Mouse (Mus musculus): Measurements from ENCODE around the gene Dusp1. TPM values are rescaled to one million over a fixed set of nuclear protein-coding genes. Genes with fewer than 3 reads are reported as not detected.
A peak's percentile ranks its signal among the peaks of the same experiment; 100 is the strongest.

Dusp1 gene
- polyA plus RNA-seq, 1 experiment = 19.7 TPM

GRCm38 (mm10) chr17:26548566-26548965 is 13.4 kb downstream of the Dusp1 start:
- Histone ChIP-seq H3K4me3 (ENCODE audit: control insufficient read depth, low read depth, low read length) (no peak overlapping the region), H3K27ac (ENCODE audit: control insufficient read depth, insufficient read depth, low read depth, low read length) (no peak overlapping the region), H3K36me3 (ENCODE audit: control insufficient read depth, insufficient read depth, low read length) (no peaks in the 10 kb centered on the region), H3K4me1 (ENCODE audit: control insufficient read depth, insufficient read depth, low read length) (peaks cover 4% of the 10 kb centered on the region; the same call in 1 of the 2 replicates), H3K27me3 (ENCODE audit: control insufficient read depth, insufficient read depth, low read length) (no peaks in the 10 kb centered on the region)
- TF ChIP-seq POLR2A (IDR thresholded peaks at IDR 0.05; ENCODE audit: control insufficient read depth, low read depth, low read length) (no peak), CTCF (IDR thresholded peaks at IDR 0.05; ENCODE audit: control insufficient read depth, insufficient read depth, insufficient replicate concordance, low read depth, low read length) (no peak)

- H3K4me1 ChIP-seq (ENCODE audit: control insufficient read depth, insufficient read depth, low read length) = peaks cover 4% of the 10 kb centered on the region; the same call in 1 of the 2 replicates
- no peaks in the 10 kb centered on the region for H3K27me3 ChIP-seq (ENCODE audit: control insufficient read depth, insufficient read depth, low read length)
- H3K36me3 ChIP-seq (ENCODE audit: control insufficient read depth, insufficient read depth, low read length) = no peaks in the 10 kb centered on the region
- no peak overlapping the region for H3K4me3 ChIP-seq (ENCODE audit: control insufficient read depth, low read depth, low read length)
- H3K27ac ChIP-seq (ENCODE audit: control insufficient read depth, insufficient read depth, low read depth, low read length) = no peak overlapping the region
- TF ChIP-seq CTCF (IDR thresholded peaks at IDR 0.05; ENCODE audit: control insufficient read depth, insufficient read depth, insufficient replicate concordance, low read depth, low read length) (no peak), POLR2A (IDR thresholded peaks at IDR 0.05; ENCODE audit: control insufficient read depth, low read depth, low read length) (no peak)
These were observed 14.2 kb downstream of the Dusp1 start for GRCm38 (mm10) chr17:26547771-26548170.

DNA sequence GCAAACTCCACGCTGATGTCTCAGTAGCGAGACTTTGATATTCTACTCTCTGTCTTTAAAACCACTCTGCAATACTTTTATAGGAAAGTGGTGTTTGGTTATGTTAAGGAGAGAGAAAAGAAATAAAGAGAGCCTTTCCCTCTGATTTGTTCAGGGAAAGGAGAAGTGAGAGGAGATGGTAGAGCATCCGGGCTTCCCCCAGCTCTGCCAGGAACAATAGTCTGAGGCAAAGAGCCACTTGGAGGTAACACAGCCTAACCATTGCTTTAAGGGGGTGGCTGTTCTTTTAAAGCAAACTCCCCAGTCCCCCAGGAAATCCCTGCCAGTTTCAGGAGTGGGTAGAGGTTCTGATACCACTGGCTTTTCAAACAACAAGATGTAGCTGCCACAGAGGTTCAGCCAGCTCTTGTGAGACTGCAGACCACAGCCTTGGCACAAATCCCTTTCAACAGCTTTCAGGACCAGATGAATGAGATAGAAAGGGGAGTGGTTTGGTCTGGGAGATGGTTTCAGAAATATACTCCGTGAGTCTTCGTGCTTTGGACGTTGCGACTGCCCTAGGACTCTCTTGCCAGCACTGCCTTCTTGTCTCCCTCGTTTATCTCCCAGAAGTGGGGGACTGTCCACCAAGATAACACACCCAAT is 17.5 kb downstream of the Dusp1 start:
- Histone ChIP-seq H3K27ac (ENCODE audit: control insufficient read depth, insufficient read depth, low read depth, low read length) (no peak overlapping the region), H3K4me1 (ENCODE audit: control insufficient read depth, insufficient read depth, low read length) (peaks cover 6% of the 10 kb centered on the region), H3K4me3 (ENCODE audit: control insufficient read depth, low read depth, low read length) (no peak overlapping the region), H3K27me3 (ENCODE audit: control insufficient read depth, insufficient read depth, low read length) (no peaks in the 10 kb centered on the region), H3K36me3 (ENCODE audit: control insufficient read depth, insufficient read depth, low read length) (no peaks in the 10 kb centered on the region)
- TF ChIP-seq CTCF (IDR thresholded peaks at IDR 0.05; ENCODE audit: control insufficient read depth, insufficient read depth, insufficient replicate concordance, low read depth, low read length) = no peak
- no peak for TF ChIP-seq POLR2A (IDR thresholded peaks at IDR 0.05; ENCODE audit: control insufficient read depth, low read depth, low read length)

- TF ChIP-seq CTCF (IDR thresholded peaks at IDR 0.05; ENCODE audit: control insufficient read depth, insufficient read depth, insufficient replicate concordance, low read depth, low read length) (no peak), POLR2A (IDR thresholded peaks at IDR 0.05; ENCODE audit: control insufficient read depth, low read depth, low read length) (no peak)
- Histone ChIP-seq H3K27ac (ENCODE audit: control insufficient read depth, insufficient read depth, low read depth, low read length) (no peak overlapping the region), H3K4me1 (ENCODE audit: control insufficient read depth, insufficient read depth, low read length) (peaks cover 2% of the 10 kb centered on the region), H3K27me3 (ENCODE audit: control insufficient read depth, insufficient read depth, low read length) (no peaks in the 10 kb centered on the region), H3K36me3 (ENCODE audit: control insufficient read depth, insufficient read depth, low read length) (no peaks in the 10 kb centered on the region), H3K4me3 (ENCODE audit: control insufficient read depth, low read depth, low read length) (no peak overlapping the region)
These were observed 21.8 kb downstream of the Dusp1 start for GRCm38 (mm10) chr17:26540083-26540482.

- H3K4me3 ChIP-seq (ENCODE audit: control insufficient read depth, low read depth, low read length) = no peak overlapping the region
- no peak overlapping the region for H3K27ac ChIP-seq (ENCODE audit: control insufficient read depth, insufficient read depth, low read depth, low read length)
- no peak for TF ChIP-seq POLR2A (IDR thresholded peaks at IDR 0.05; ENCODE audit: control insufficient read depth, low read depth, low read length)
- no peak for TF ChIP-seq CTCF (IDR thresholded peaks at IDR 0.05; ENCODE audit: control insufficient read depth, insufficient read depth, insufficient replicate concordance, low read depth, low read length)
- H3K27me3 ChIP-seq (ENCODE audit: control insufficient read depth, insufficient read depth, low read length) = no peaks in the 10 kb centered on the region
- no peaks in the 10 kb centered on the region for H3K36me3 ChIP-seq (ENCODE audit: control insufficient read depth, insufficient read depth, low read length)
- peaks cover 2% of the 10 kb centered on the region for H3K4me1 ChIP-seq (ENCODE audit: control insufficient read depth, insufficient read depth, low read length)
These were observed 24.0 kb downstream of the Dusp1 start for GRCm38 (mm10) chr17:26537722-26538471.

- Histone ChIP-seq H3K27me3 (ENCODE audit: control insufficient read depth, insufficient read depth, low read length) (no peaks in the 10 kb centered on the region), H3K4me1 (ENCODE audit: control insufficient read depth, insufficient read depth, low read length) (no peaks in the 10 kb centered on the region; the same call in 1 of the 2 replicates), H3K4me3 (ENCODE audit: control insufficient read depth, low read depth, low read length) (no peak overlapping the region), H3K36me3 (ENCODE audit: control insufficient read depth, insufficient read depth, low read length) (no peaks in the 10 kb centered on the region), H3K27ac (ENCODE audit: control insufficient read depth, insufficient read depth, low read depth, low read length) (peak overlapping the region; percentile 59)
- no peak for TF ChIP-seq CTCF (IDR thresholded peaks at IDR 0.05; ENCODE audit: control insufficient read depth, insufficient read depth, insufficient replicate concordance, low read depth, low read length)
- no peak for TF ChIP-seq POLR2A (IDR thresholded peaks at IDR 0.05; ENCODE audit: control insufficient read depth, low read depth, low read length)
These were observed 26.4 kb downstream of the Dusp1 start for GRCm38 (mm10) chr17:26535251-26536136.

- H3K4me1 ChIP-seq (ENCODE audit: control insufficient read depth, insufficient read depth, low read length) = no peaks in the 10 kb centered on the region; the same call in 1 of the 2 replicates
- no peak overlapping the region for H3K4me3 ChIP-seq (ENCODE audit: control insufficient read depth, low read depth, low read length)
- peak overlapping the region; percentile 49; the same call in 1 of the 2 replicates for H3K27ac ChIP-seq (ENCODE audit: control insufficient read depth, insufficient read depth, low read depth, low read length)
- no peaks in the 10 kb centered on the region for H3K36me3 ChIP-seq (ENCODE audit: control insufficient read depth, insufficient read depth, low read length)
- no peak for TF ChIP-seq CTCF (IDR thresholded peaks at IDR 0.05; ENCODE audit: control insufficient read depth, insufficient read depth, insufficient replicate concordance, low read depth, low read length)
- TF ChIP-seq POLR2A (IDR thresholded peaks at IDR 0.05; ENCODE audit: control insufficient read depth, low read depth, low read length) = no peak
- no peaks in the 10 kb centered on the region for H3K27me3 ChIP-seq (ENCODE audit: control insufficient read depth, insufficient read depth, low read length)
These were observed 27.2 kb downstream of the Dusp1 start for GRCm38 (mm10) chr17:26534695-26535094.
